Comparison of ENCODE assay signal across 11 mouse cellular contexts in genomic region chr14:22051941-22052664, GRCm38 (mm10). TPM values are rescaled to one million over a fixed set of nuclear protein-coding genes. Genes with fewer than 3 reads are reported as not detected.
A peak's percentile ranks its signal among the peaks of the same experiment; 100 is the strongest.
DNase-seq lines count a peak whose midpoint lies in the region; ATAC-seq lines count a peak whose summit lies in the region.
"Had no signal": no experiment of that assay in that cellular context is flagged by ENCODE, and none has a peak within 500 bp of the region (broad histone marks: within the 10 kb centered on the region; RNA-seq: fewer than 3 reads in every experiment).

No protein-coding gene starts in this region.

- H3K9me3 ChIP-seq in limb, embryonic 15.5 days = no peaks in the 10 kb centered on the region

- H3K9ac ChIP-seq in limb, embryonic 15.5 days = no peak overlapping the region

- peak; percentile 24 for DNase-seq in gastrocnemius, postnatal 25 days
- DNase-seq in gastrocnemius, adult 8-10 months (ENCODE audit: low spot score in 2 of 2) = no peak
- DNase-seq in MN1 (ENCODE audit: low spot score) = peak; percentile 25
- DNase-seq in heart, adult 9 months (ENCODE audit: low spot score in 2 of 2) = peak; percentile 67 to 72
- DNase-seq in layer of hippocampus, adult 11-12 months (ENCODE audit: low spot score) = no peak
- no peak for DNase-seq in left cerebral cortex, adult 8-10 months (ENCODE audit: low spot score in 2 of 2)
- DNase-seq in B cell, adult 2 months = no peak
- DNase-seq: cerebellum, adult 11 months; right cerebral cortex, postnatal 25 days had no signal

- H3K4me2 ChIP-seq in limb, embryonic 15.5 days = peak overlapping the region; percentile 17
- H3K4me2 ChIP-seq: midbrain, embryonic 11.5 days had no signal

- peaks cover 3% of the 10 kb centered on the region; the same call in 1 of the 2 replicates for H3K27me3 ChIP-seq in limb, embryonic 15.5 days

- no peak for ATAC-seq in limb, embryonic 15.5 days (ENCODE audit: insufficient number of reproducible peaks, low FRiP score, low TSS enrichment, low read depth)

- 36% methylated on average over 14 of the region's 14 CpGs for WGBS in limb, embryonic 15.5 days

- H3K4me3 ChIP-seq in limb, embryonic 15.5 days = no peak overlapping the region

- H3K36me3 ChIP-seq in limb, embryonic 15.5 days = no peaks in the 10 kb centered on the region

- 0 out of 2 replicates have a peak overlapping the region, but pooled peaks have one; percentile 7 for H3K27ac ChIP-seq in limb, embryonic 15.5 days

- H3K4me1 ChIP-seq in limb, embryonic 15.5 days = peaks cover 28% of the 10 kb centered on the region

RNA-seq across cellular contexts. Expression of gene Lrmda, which starts 32.6 kb away (rescaled TPM):
- total RNA-seq in gastrocnemius, postnatal 25 days (2021) = 1 to 10 TPM; 1.7 to 3.8 TPM
- 1 to 10 TPM; 2.2 to 3.2 (median 2.6) TPM for total RNA-seq in gastrocnemius, adult 8-10 months (2022)
- 0.17 and 0.26 TPM in 2 replicates for polyA plus RNA-seq in limb, embryonic 15.5 days (2015; fragmentation: Nextera tagmentation; extraction: Ambion mirVana)
- 1 to 10 TPM; 1.2 to 2.4 (median 1.3) TPM for total RNA-seq in left cerebral cortex, adult 8-10 months (2022)

Comparison
In these comparisons a context has a peak if more than half of its experiments do, and no peak if none do; other contexts are left out.
1. DNase-seq: peak in gastrocnemius, postnatal 25 days (single experiment), MN1 (single experiment) and heart, adult 9 months (2 of 2); none in gastrocnemius, adult 8-10 months (0 of 2), layer of hippocampus, adult 11-12 months (single experiment), left cerebral cortex, adult 8-10 months (0 of 2) and B cell, adult 2 months (0 of 2).